Mouse (Mus musculus) bone marrow macrophage, adult 2 months (primary cell): ENCODE measurements at regions not wholly inside any gene's neighbourhood (a gene's known extent, or its start where the extent isn't known, plus 50 kb on each side); places are given as distances from the start of the nearest gene placed in this dataset.

Experiments used
- CTCF ChIP-seq: IDR thresholded peaks from 2 replicates; pipeline ENCODE4 v1.5.1; 2012; ENCODE audit warnings: low read depth, mild to moderate bottlenecking, low read length, moderate library complexity
- POLR2A ChIP-seq: IDR thresholded peaks from 2 replicates; pipeline ENCODE4 v1.6.1; 2012; ENCODE audit warnings: mild to moderate bottlenecking, low read depth, low read length, borderline replicate concordance

DNA sequence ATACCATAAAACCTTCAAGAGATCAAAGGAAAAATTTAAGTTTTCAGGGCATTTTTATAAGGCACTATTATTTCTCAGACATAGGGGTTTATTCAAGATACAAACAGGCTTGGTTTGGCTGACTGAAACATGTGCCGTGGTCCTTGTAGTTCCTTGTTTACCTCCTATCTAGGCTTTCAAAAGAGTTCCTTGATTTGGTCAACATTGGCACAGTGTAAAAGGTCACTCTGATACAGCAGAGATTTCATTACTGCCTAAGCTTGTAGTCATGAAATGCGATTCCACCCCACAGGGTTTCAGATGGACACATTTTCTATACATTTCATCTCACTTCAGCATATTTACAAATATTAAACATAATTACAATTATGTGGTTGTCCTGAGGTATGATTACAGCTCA, 85.6 kb downstream of the Car2 start:
- TF ChIP-seq CTCF, result no peak
- no peak for TF ChIP-seq POLR2A
